Mouse (Mus musculus) liver (tissue): ENCODE measurements at regions not wholly inside any gene's neighbourhood (a gene's known extent, or its start where the extent isn't known, plus 50 kb on each side); places are given as distances from the start of the nearest gene placed in this dataset.

Source experiments
- DNase-seq: peaks from one replicate; pipeline ENCODE4 v3.0.0-alpha.2; 2020; ENCODE audit warnings: mixed read lengths

- no peak for DNase-seq
Measured at GRCm38 (mm10) chr2:114259539-114259938, 58.3 kb upstream of the Zfp770 start.
